Mouse (Mus musculus) heart, embryonic 12.5 days (tissue): ENCODE results near the gene Fbxo31. TPM values are rescaled to one million over a fixed set of nuclear protein-coding genes. Genes with fewer than 3 reads are reported as not detected.

ENCODE experiments used
- ATAC-seq: fragments of 200-750 bp; cut with Nextera tagmentation; 2 replicates; pipeline ENCODE4 v1.8.0; 2017; ENCODE audit warnings: moderate TSS enrichment, moderate library complexity; ENCODE audit not compliant: insufficient number of reproducible peaks, low FRiP score
- H3K27ac ChIP-seq: fragments of 300-500 bp; sonication (generic); 2 replicates; pipeline ENCODE4 v1.5.1; 2016; ENCODE audit warnings: mild to moderate bottlenecking, moderate library complexity; ENCODE audit not compliant: poor library complexity, severe bottlenecking
- H3K27me3 ChIP-seq: fragments of 300-500 bp; sonication (generic); replicated peaks from 2 replicates; pipeline ENCODE4 v1.6.1; 2016; ENCODE audit warnings: mild to moderate bottlenecking, moderate library complexity
- H3K36me3 ChIP-seq: fragments of 300-500 bp; sonication (generic); 2 replicates; pipeline ENCODE4 v1.6.1; 2016; ENCODE audit warnings: mild to moderate bottlenecking, moderate library complexity
- H3K4me1 ChIP-seq: fragments of 300-500 bp; sonication (generic); replicated peaks from 2 replicates; pipeline ENCODE4 v1.6.1; 2016; ENCODE audit warnings: mild to moderate bottlenecking
- H3K4me2 ChIP-seq: fragments of 300-500 bp; sonication (generic); 2 replicates; pipeline ENCODE4 v1.6.1; 2016; ENCODE audit warnings: mild to moderate bottlenecking, moderate library complexity
- H3K4me3 ChIP-seq: fragments of 300-500 bp; sonication (generic); 2 replicates; pipeline ENCODE4 v1.5.1; 2016; ENCODE audit warnings: mild to moderate bottlenecking
- H3K9ac ChIP-seq: fragments of 300-500 bp; sonication (generic); 2 replicates; pipeline ENCODE4 v1.6.1; 2016; ENCODE audit warnings: mild to moderate bottlenecking, moderate library complexity
- H3K9me3 ChIP-seq: fragments of 300-500 bp; sonication (generic); replicated peaks from 2 replicates; pipeline ENCODE4 v1.6.1; 2016; ENCODE audit warnings: mild to moderate bottlenecking, moderate library complexity
- WGBS: fragments of 180-500 bp; shearing (Covaris S2); methylation state at CpG from one replicate; pipeline ENCODE4 v1.1.7; 2016; 5-methylcytosine and 5-hydroxymethylcytosine counted together
- polyA plus RNA-seq: library from polyadenylated mRNA; unstranded; fragments of >200 nt; fragmentation: Nextera tagmentation; extraction: Ambion mirVana; gene quantifications from 2 replicates; pipeline ENCODE4 v1.2.1, GENCODE M21; 2016

Gene Fbxo31
- polyA plus RNA-seq, 1 experiment from 2014 or later, result 13.7 TPM

- Histone ChIP-seq H3K4me1 (peaks cover 24% of the 10 kb centered on the region), H3K36me3 (0 out of 2 replicates have a peak, but pooled peaks cover 9% of the 10 kb centered on the region), H3K4me2 (no peak overlapping the region), H3K27ac (no peak overlapping the region), H3K9me3 (no peaks in the 10 kb centered on the region), H3K4me3 (no peak overlapping the region), H3K9ac (no peak overlapping the region), H3K27me3 (no peaks in the 10 kb centered on the region)
- no peak for ATAC-seq
- 83% methylated on average over 6 of the region's 6 CpGs for WGBS
Measured at GRCm38 (mm10) chr8:121568321-121568720, 10.3 kb downstream of the Fbxo31 start.

- no peak for ATAC-seq
- H3K27me3 ChIP-seq, result no peaks in the 10 kb centered on the region
- no peak overlapping the region for H3K4me3 ChIP-seq
- H3K4me1 ChIP-seq, result peaks cover 24% of the 10 kb centered on the region
- H3K4me2 ChIP-seq, result no peak overlapping the region
- no peak overlapping the region for H3K27ac ChIP-seq
- 80% methylated on average over 6 of the region's 6 CpGs for WGBS
- H3K36me3 ChIP-seq, result peaks cover 23% of the 10 kb centered on the region
- no peak overlapping the region for H3K9ac ChIP-seq
- H3K9me3 ChIP-seq, result no peaks in the 10 kb centered on the region
Measured at GRCm38 (mm10) chr8:121563701-121564100, 14.9 kb downstream of the Fbxo31 start.

GRCm38 (mm10) chr8:121562941-121563351 lies 15.7 kb downstream of the Fbxo31 start:
- Histone ChIP-seq H3K27ac (peak overlapping the region; percentile 32; the same call in 1 of the 2 replicates), H3K9ac (no peak overlapping the region), H3K4me2 (no peak overlapping the region), H3K27me3 (no peaks in the 10 kb centered on the region), H3K4me3 (no peak overlapping the region), H3K9me3 (no peaks in the 10 kb centered on the region), H3K4me1 (peaks cover 17% of the 10 kb centered on the region), H3K36me3 (peaks cover 27% of the 10 kb centered on the region)
- ATAC-seq, result peak; percentile 23; the same call in 1 of the 2 replicates
- 51% methylated on average over 9 of the region's 9 CpGs for WGBS

GRCm38 (mm10) chr8:121561636-121562345 lies 16.8 kb downstream of the Fbxo31 start:
- ATAC-seq, result no peak
- WGBS, result 82% methylated on average over 16 of the region's 16 CpGs
- Histone ChIP-seq H3K27me3 (no peaks in the 10 kb centered on the region), H3K27ac (no peak overlapping the region), H3K36me3 (peaks cover 32% of the 10 kb centered on the region), H3K4me2 (no peak overlapping the region), H3K4me3 (no peak overlapping the region), H3K9me3 (no peaks in the 10 kb centered on the region), H3K4me1 (peaks cover 17% of the 10 kb centered on the region), H3K9ac (no peak overlapping the region)

- Histone ChIP-seq H3K36me3 (peaks cover 38% of the 10 kb centered on the region), H3K4me2 (no peak overlapping the region), H3K9me3 (no peaks in the 10 kb centered on the region), H3K27ac (no peak overlapping the region), H3K27me3 (no peaks in the 10 kb centered on the region), H3K4me3 (no peak overlapping the region), H3K4me1 (peaks cover 17% of the 10 kb centered on the region), H3K9ac (no peak overlapping the region)
- ATAC-seq, result no peak
- WGBS, result 92% methylated on average over 7 of the region's 7 CpGs
Measured at GRCm38 (mm10) chr8:121560432-121561100, 18.0 kb downstream of the Fbxo31 start.

GRCm38 (mm10) chr8:121559801-121560200 lies 18.8 kb downstream of the Fbxo31 start:
- WGBS, result 92% methylated on average over 12 of the region's 12 CpGs
- no peaks in the 10 kb centered on the region for H3K9me3 ChIP-seq
- peaks cover 17% of the 10 kb centered on the region for H3K4me1 ChIP-seq
- H3K9ac ChIP-seq, result no peak overlapping the region
- no peak overlapping the region for H3K4me2 ChIP-seq
- peaks cover 39% of the 10 kb centered on the region for H3K36me3 ChIP-seq
- no peaks in the 10 kb centered on the region for H3K27me3 ChIP-seq
- H3K4me3 ChIP-seq, result no peak overlapping the region
- ATAC-seq, result no peak
- H3K27ac ChIP-seq, result no peak overlapping the region

- H3K27me3 ChIP-seq, result no peaks in the 10 kb centered on the region
- peaks cover 17% of the 10 kb centered on the region for H3K4me1 ChIP-seq
- H3K36me3 ChIP-seq, result peaks cover 49% of the 10 kb centered on the region
- no peak overlapping the region for H3K27ac ChIP-seq
- no peak for ATAC-seq
- no peaks in the 10 kb centered on the region for H3K9me3 ChIP-seq
- H3K4me3 ChIP-seq, result no peak overlapping the region
- WGBS, result 89% methylated on average over 16 of the region's 16 CpGs
- no peak overlapping the region for H3K9ac ChIP-seq
- no peak overlapping the region for H3K4me2 ChIP-seq
Measured at GRCm38 (mm10) chr8:121558538-121558937, 20.1 kb downstream of the Fbxo31 start.

GRCm38 (mm10) chr8:121557746-121558145 lies 20.9 kb downstream of the Fbxo31 start:
- Histone ChIP-seq H3K4me3 (no peak overlapping the region), H3K27me3 (no peaks in the 10 kb centered on the region), H3K4me2 (no peak overlapping the region), H3K27ac (no peak overlapping the region), H3K4me1 (peaks cover 9% of the 10 kb centered on the region), H3K9ac (no peak overlapping the region), H3K9me3 (no peaks in the 10 kb centered on the region), H3K36me3 (peaks cover 55% of the 10 kb centered on the region)
- no peak for ATAC-seq
- 84% methylated on average over 11 of the region's 11 CpGs for WGBS

GRCm38 (mm10) chr8:121553831-121554475 lies 24.7 kb downstream of the Fbxo31 start:
- no peak overlapping the region for H3K4me3 ChIP-seq
- WGBS, result 91% methylated on average over 32 of the region's 32 CpGs
- no peak overlapping the region for H3K4me2 ChIP-seq
- peaks cover 15% of the 10 kb centered on the region for H3K4me1 ChIP-seq
- no peak overlapping the region for H3K9ac ChIP-seq
- no peaks in the 10 kb centered on the region for H3K9me3 ChIP-seq
- H3K27me3 ChIP-seq, result no peaks in the 10 kb centered on the region
- peaks cover 77% of the 10 kb centered on the region for H3K36me3 ChIP-seq
- no peak for ATAC-seq
- no peak overlapping the region for H3K27ac ChIP-seq

- Histone ChIP-seq H3K9ac (no peak overlapping the region), H3K4me2 (no peak overlapping the region), H3K4me3 (no peak overlapping the region), H3K9me3 (no peaks in the 10 kb centered on the region), H3K27me3 (no peaks in the 10 kb centered on the region), H3K36me3 (peaks cover 66% of the 10 kb centered on the region), H3K27ac (no peak overlapping the region), H3K4me1 (peaks cover 15% of the 10 kb centered on the region)
- no peak for ATAC-seq
- 87% methylated on average over 9 of the region's 9 CpGs for WGBS
Measured at GRCm38 (mm10) chr8:121552506-121552905, 26.1 kb downstream of the Fbxo31 start.
